Mouse (Mus musculus): ENCODE results near the gene Gm21981.

DNA sequence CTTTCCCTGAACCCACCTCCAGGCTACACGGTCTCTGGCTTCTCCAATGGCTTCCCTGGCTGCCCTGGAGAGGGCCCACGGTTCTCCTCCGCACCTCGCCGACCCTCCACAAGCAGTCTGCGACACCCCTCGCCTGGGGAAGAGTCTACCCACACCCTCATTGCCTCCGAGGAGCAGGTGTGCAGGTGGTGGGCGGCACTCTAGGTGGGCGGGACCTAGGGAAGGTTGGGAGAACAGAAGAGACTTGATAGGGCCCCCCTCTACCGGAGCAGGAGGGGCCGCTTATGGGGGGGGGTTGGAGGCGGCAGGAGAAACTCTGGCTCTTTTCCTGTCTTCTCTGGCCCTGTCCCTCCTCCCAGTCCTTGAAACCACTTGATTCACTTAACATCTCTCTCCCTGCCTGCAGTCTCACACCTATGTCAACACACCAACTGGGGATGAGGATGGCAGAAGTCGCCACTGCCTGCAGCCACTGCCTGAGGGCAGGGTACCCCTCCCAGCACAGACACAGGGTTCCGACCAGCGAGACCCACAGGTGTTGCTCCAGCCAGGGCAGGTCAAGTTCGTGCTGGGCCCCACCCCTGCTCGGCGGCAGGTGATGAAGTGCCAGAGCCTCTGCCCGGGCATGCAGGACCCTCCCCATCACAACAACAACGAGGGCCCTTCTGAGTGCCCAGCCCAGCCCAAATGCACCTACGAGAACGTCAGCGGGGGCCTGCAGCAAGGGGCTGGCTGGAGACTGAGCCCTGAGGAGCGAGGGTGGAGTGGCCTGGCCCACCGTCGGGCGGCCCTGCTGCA is 8.5 kb upstream of the Gm21981 start:
- TF ChIP-seq TAL1 (IDR thresholded peaks at IDR 0.05; ENCODE audit: low read length): no peak
- no peak for TF ChIP-seq MAFK (IDR thresholded peaks at IDR 0.05; ENCODE audit: borderline replicate concordance, low read depth, low read length)
